Comparison of ENCODE assay signal across 17 mouse cellular contexts in genomic region chr5:8863580-8864337, GRCm38 (mm10). TPM values are rescaled to one million over a fixed set of nuclear protein-coding genes. Genes with fewer than 3 reads are reported as not detected.
DNase-seq lines count a peak whose midpoint lies in the region; ATAC-seq lines count a peak whose summit lies in the region.
"Had no signal": no experiment of that assay in that cellular context is flagged by ENCODE, and none has a peak within 500 bp of the region (broad histone marks: within the 10 kb centered on the region; RNA-seq: fewer than 3 reads in every experiment).

No protein-coding gene starts in this region.

- no peaks in the 10 kb centered on the region for H3K36me3 ChIP-seq in forebrain, embryonic 14.5 days (ENCODE audit: control insufficient read depth, insufficient read depth, low read length)
- no peaks in the 10 kb centered on the region for H3K36me3 ChIP-seq in hindbrain, embryonic 11.5 days (ENCODE audit: control insufficient read depth, insufficient read depth, low read length)
- H3K36me3 ChIP-seq: embryonic facial prominence, embryonic 13.5 days; limb, embryonic 15.5 days had no signal

- no peaks in the 10 kb centered on the region for H3K9me3 ChIP-seq in forebrain, embryonic 14.5 days (replicated peaks; ENCODE audit: control insufficient read depth, low read length)
- H3K9me3 ChIP-seq in hindbrain, embryonic 11.5 days (ENCODE audit: control insufficient read depth, low read length): no peaks in the 10 kb centered on the region
- H3K9me3 ChIP-seq: embryonic facial prominence, embryonic 13.5 days; limb, embryonic 15.5 days had no signal

- WGBS in forebrain, embryonic 14.5 days: 37% methylated on average over 14 of the region's 14 CpGs
- 66% methylated on average over 14 of the region's 14 CpGs for WGBS in hindbrain, embryonic 11.5 days

- no peak overlapping the region for H3K27ac ChIP-seq in forebrain, embryonic 14.5 days (ENCODE audit: low read depth, low read length)
- no peak overlapping the region for H3K27ac ChIP-seq in hindbrain, embryonic 11.5 days (ENCODE audit: low read depth, low read length)
- H3K27ac ChIP-seq: embryonic facial prominence, embryonic 13.5 days; hindbrain, embryonic 14.5 days; limb, embryonic 15.5 days had no signal

- no peak overlapping the region for H3K9ac ChIP-seq in forebrain, embryonic 14.5 days (ENCODE audit: low read length)
- no peak overlapping the region for H3K9ac ChIP-seq in hindbrain, embryonic 11.5 days (ENCODE audit: low read depth, low read length)
- H3K9ac ChIP-seq: embryonic facial prominence, embryonic 13.5 days; hindbrain, embryonic 14.5 days; limb, embryonic 15.5 days had no signal

- ATAC-seq in forebrain, embryonic 14.5 days: peak; percentile 75; the same call in 1 of the 2 replicates
- no peak for ATAC-seq in hindbrain, embryonic 11.5 days (ENCODE audit: low FRiP score)
- ATAC-seq: midbrain, embryonic 16.5 days had no signal

- no peaks in the 10 kb centered on the region for H3K4me1 ChIP-seq in forebrain, embryonic 14.5 days (ENCODE audit: control insufficient read depth, insufficient read depth, low read length)
- H3K4me1 ChIP-seq in hindbrain, embryonic 11.5 days (replicated peaks; ENCODE audit: control insufficient read depth, insufficient read depth, low read length): no peaks in the 10 kb centered on the region
- H3K4me1 ChIP-seq: embryonic facial prominence, embryonic 13.5 days; limb, embryonic 15.5 days had no signal

- no peak overlapping the region for H3K4me2 ChIP-seq in forebrain, embryonic 14.5 days (ENCODE audit: low read length)
- H3K4me2 ChIP-seq in hindbrain, embryonic 11.5 days (replicated peaks; ENCODE audit: low read depth, low read length): no peak overlapping the region
- H3K4me2 ChIP-seq: embryonic facial prominence, embryonic 13.5 days; hindbrain, embryonic 14.5 days; limb, embryonic 15.5 days had no signal

- peak; percentile 92 for DNase-seq in heart, adult 11 months
- no peak for DNase-seq in heart, postnatal 4 days
- DNase-seq in retina, postnatal 1 day: peak; percentile 10
- DNase-seq in retina, embryonic 14.5 days (ENCODE audit: low spot score): no peak
- DNase-seq in forebrain, embryonic 14.5 days (ENCODE audit: low spot score): peak; percentile 33
- peak; percentile 32 for DNase-seq in skeletal muscle tissue, adult 2 months (ENCODE audit: low read depth, low spot score)
- no peak for DNase-seq in spleen, postnatal 4 days (ENCODE audit: low spot score in 2 of 2)
- no peak for DNase-seq in hindbrain, embryonic 11.5 days (ENCODE audit: low spot score)
- DNase-seq: cerebellum, adult 9-10 months; kidney, adult 8-10 months; layer of hippocampus, adult 9-11 months; lung, postnatal 10 days had no signal

- no peak overlapping the region for H3K4me3 ChIP-seq in forebrain, embryonic 14.5 days (ENCODE audit: low read depth, low read length)
- no peak overlapping the region for H3K4me3 ChIP-seq in hindbrain, embryonic 11.5 days (ENCODE audit: low read depth, low read length)
- H3K4me3 ChIP-seq: embryonic facial prominence, embryonic 13.5 days; limb, embryonic 15.5 days had no signal

- no peaks in the 10 kb centered on the region for H3K27me3 ChIP-seq in forebrain, embryonic 14.5 days (replicated peaks; ENCODE audit: control insufficient read depth, insufficient read depth, low read length)
- H3K27me3 ChIP-seq in hindbrain, embryonic 11.5 days (ENCODE audit: control insufficient read depth, insufficient read depth, low read length): no peaks in the 10 kb centered on the region
- H3K27me3 ChIP-seq: CH12.LX; embryonic facial prominence, embryonic 13.5 days; limb, embryonic 15.5 days had no signal

RNA-seq across cellular contexts. Expression of gene Abcb4, which starts 29.8 kb away (rescaled TPM):
- 1 to 10 TPM; 3.3 to 3.8 TPM for total RNA-seq in heart, postnatal 4 days (2021)
- 0.28 and 0.34 TPM in 2 replicates for polyA plus RNA-seq in forebrain, embryonic 14.5 days (2014; fragmentation: Nextera tagmentation; extraction: Ambion mirVana)
- 0.37 and 0.73 TPM in 2 replicates for polyA plus RNA-seq in hindbrain, embryonic 11.5 days (2014; fragmentation: Nextera tagmentation; extraction: Ambion mirVana)

Comparison
In these comparisons a context has a peak if more than half of its experiments do, and no peak if none do; other contexts are left out.
1. DNase-seq: peak in heart, adult 11 months (single experiment), retina, postnatal 1 day (single experiment), forebrain, embryonic 14.5 days (single experiment) and skeletal muscle tissue, adult 2 months (single experiment); none in heart, postnatal 4 days (single experiment), retina, embryonic 14.5 days (single experiment), spleen, postnatal 4 days (0 of 2) and hindbrain, embryonic 11.5 days (single experiment).